Mouse (Mus musculus): ENCODE measurements around the gene Syce3.

DNA sequence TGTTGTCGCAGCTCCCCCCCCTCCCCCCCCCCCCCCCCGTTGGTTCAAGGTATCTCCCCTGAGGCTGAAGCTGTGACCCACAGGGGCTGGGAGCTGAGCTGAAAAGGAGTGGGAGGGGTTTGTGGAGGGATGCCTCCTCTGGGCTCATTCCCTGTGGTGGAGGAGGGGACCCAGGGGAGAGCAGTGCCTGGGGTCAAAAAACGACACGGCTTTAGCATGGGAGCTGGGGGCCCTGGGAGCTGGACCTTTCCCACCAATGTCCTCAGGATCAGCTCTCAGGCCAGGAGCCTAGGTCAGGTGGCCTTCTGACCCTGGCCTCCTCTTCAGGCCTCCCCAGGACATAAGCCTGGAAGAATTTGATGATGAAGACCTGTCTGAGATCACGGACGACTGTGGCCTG, 44.6 kb upstream of the Syce3 start:
- TF ChIP-seq EP300 (IDR thresholded peaks at IDR 0.05; ENCODE audit: insufficient read depth, low read depth, low read length) (no peak), CTCF (IDR thresholded peaks at IDR 0.05; ENCODE audit: low read depth, low read length) (no peak), POLR2A (IDR thresholded peaks at IDR 0.05; ENCODE audit: insufficient read depth, low read length) (no peak)

Measured in ES-Bruce4 (cell line).